Mouse (Mus musculus) small intestine, adult 10 weeks (tissue): Measurements from ENCODE around the gene Itga5. TPM values are rescaled to one million over a fixed set of nuclear protein-coding genes. Genes with fewer than 3 reads are reported as not detected.

Experiments
- polyA plus RNA-seq: library from polyadenylated mRNA; stranded (reverse); fragments of 350-450 nt; fragmentation: Illumina TruSeq; extraction: RNeasy Lipid Tissue Mini Kit (QIAGEN cat#74804); gene quantifications from one replicate; pipeline ENCODE4 v1.2.3, GENCODE M21; 2014; ENCODE audit warnings: low replicate concordance

The Itga5 gene
- polyA plus RNA-seq = not detected

DNA sequence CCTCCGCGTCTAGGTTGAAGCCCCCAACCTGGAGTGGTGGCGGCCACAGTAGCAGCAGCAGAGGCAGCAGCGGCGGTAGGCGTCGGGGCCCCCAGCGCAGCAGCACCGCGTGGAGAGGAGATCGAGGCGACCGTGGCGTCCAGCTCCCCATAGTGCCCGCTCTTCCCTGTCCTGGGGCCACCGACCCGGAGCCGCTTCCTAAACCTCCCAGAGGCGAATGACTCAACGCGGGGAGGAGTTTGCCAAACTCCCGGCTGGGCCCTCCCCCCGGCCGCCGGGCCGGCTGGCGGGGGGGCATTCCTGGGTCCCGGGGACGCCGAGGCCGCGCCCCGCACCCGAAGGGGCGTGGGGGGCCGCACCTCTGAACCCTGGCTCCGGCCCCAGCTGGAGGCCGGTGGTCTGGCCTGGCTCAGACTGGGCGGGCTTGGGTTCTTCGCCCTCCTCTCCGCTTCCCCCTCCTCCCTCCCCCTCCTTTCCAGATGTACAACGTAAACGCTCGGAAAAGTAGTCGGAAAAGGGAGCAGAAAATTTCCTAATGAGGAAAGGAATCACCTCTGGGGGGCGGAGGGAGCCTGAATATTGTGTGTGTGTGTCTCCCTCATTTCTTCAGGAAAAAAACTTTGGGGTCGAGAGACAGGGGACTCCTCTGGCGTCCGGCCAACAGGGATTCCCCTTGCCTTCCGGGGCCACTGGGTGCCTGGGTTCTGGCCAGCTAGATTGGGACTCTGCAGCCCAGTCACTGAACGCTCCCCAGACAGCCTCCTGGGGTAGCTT, at the start of gene Itga5:
Gene Itga5 (minus strand): TSS at position 388 of the 774 bp plus-strand sequence.

GRCm38 (mm10) chr15:103339961-103340337, 26.6 kb downstream of the Itga5 start, which contains the start of gene Zfp385a:
TSS of gene Zfp385a (minus strand) at chr15:103340093.

DNA sequence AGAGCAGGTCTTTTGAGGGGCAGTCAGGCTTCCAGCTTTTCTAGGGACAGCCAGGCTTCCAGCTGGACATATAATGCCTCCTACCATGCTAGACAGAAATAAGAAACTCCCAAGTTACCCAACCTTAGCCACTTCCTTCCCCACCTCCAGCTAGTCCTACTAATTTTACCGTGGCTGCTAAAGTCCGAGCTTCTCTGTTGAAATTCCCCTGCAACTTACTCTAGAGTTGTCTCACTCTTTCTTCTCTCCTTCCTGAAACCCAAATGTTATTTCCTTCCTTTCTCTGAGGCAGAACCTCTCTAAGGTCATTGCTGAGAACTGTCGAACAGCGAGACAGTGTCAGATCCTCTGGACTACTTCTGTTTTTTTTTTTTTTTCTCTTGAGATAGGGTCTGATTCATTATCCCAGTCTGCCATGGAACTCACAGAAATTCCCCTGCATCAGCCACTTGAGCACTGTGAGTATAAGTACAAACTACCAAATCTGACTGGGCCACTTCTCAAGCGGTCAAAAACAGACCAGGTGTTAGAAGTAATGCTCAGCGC, 56.1 kb downstream of the Itga5 start, which contains the start of gene Gpr84:
Gene Gpr84 (minus strand): TSS at position 248 of the 546 bp plus-strand sequence.

Other genes starting within 250 kb of the Itga5 start
- 10.2 TPM for gene Smug1, start 199.7 kb downstream of the Itga5 start, polyA plus RNA-seq
- gene Cbx5, start 126.9 kb downstream of the Itga5 start, polyA plus RNA-seq = 48.7 TPM
- 367 TPM for gene Hnrnpa1, start 126.3 kb downstream of the Itga5 start, polyA plus RNA-seq
- gene Nfe2, start 108.4 kb downstream of the Itga5 start, polyA plus RNA-seq = not detected
- gene Copz1, start 94.0 kb downstream of the Itga5 start, polyA plus RNA-seq = 129 TPM
- not detected for gene Gpr84, start 56.2 kb downstream of the Itga5 start, polyA plus RNA-seq
- gene Zfp385a, start 26.7 kb downstream of the Itga5 start, polyA plus RNA-seq = not detected
- gene Gtsf1, start 63.7 kb upstream of the Itga5 start, polyA plus RNA-seq = not detected
- not detected for gene Gtsf2, start 81.7 kb upstream of the Itga5 start, polyA plus RNA-seq
- gene Nckap1l, start 87.0 kb upstream of the Itga5 start, polyA plus RNA-seq = 7.4 TPM
- 1.2 TPM for gene Pde1b, start 136.3 kb upstream of the Itga5 start, polyA plus RNA-seq
- gene Ppp1r1a, start 171.2 kb upstream of the Itga5 start, polyA plus RNA-seq = not detected
- 3.4 TPM for gene Glycam1, start 198.3 kb upstream of the Itga5 start, polyA plus RNA-seq